Mouse (Mus musculus) MEL (cell line): ENCODE data around the gene Umad1. TPM values are rescaled to one million over a fixed set of nuclear protein-coding genes. Genes with fewer than 3 reads are reported as not detected.
A peak's percentile ranks its signal among the peaks of the same experiment; 100 is the strongest.

Experiments
- DNase-seq: peaks from one replicate; pipeline ENCODE4 v3.0.0; 2011; ENCODE audit warnings: low read depth, low spot score
- H3K27ac ChIP-seq: 2 replicates; pipeline ENCODE4 v1.5.1; 2012; ENCODE audit warnings: low read depth, mild to moderate bottlenecking, control low read depth, low read length, moderate library complexity; ENCODE audit not compliant: control insufficient read depth
- H3K27me3 ChIP-seq, 2 experiments: fragments of 150-350 bp in 1 of 2; sonication (generic) in 1 of 2; 2 replicates each; pipeline ENCODE4 v1.6.1; 2012; ENCODE audit warnings: low read length in 2 of 2, mild to moderate bottlenecking in 2 of 2, improper control_type of control experiment in 1 of 2, moderate library complexity in 1 of 2; ENCODE audit not compliant: insufficient read depth in 2 of 2, control insufficient read depth in 1 of 2
- H3K36me3 ChIP-seq, 2 experiments: 2 replicates each; pipeline ENCODE4 v1.6.1; 2012 to 2014; ENCODE audit warnings: low read length in 2 of 2, improper control_type of control experiment in 1 of 2, inconsistent platforms in 1 of 2, mild to moderate bottlenecking in 1 of 2; ENCODE audit not compliant: insufficient read depth in 2 of 2, control insufficient read depth in 1 of 2
- H3K4me1 ChIP-seq, 2 experiments: fragments of 150-350 bp in 1 of 2; sonication (generic) in 1 of 2; 2 replicates each; pipeline ENCODE4 v1.6.1; 2012; ENCODE audit warnings: low read length in 2 of 2, improper control_type of control experiment in 1 of 2, mild to moderate bottlenecking in 1 of 2; ENCODE audit not compliant: insufficient read depth in 2 of 2, control insufficient read depth in 1 of 2
- H3K4me3 ChIP-seq, 2 experiments: fragments of 150-350 bp in 1 of 2; sonication (generic) in 1 of 2; 2 replicates each; pipeline ENCODE4 v1.5.1; 2012; ENCODE audit warnings: low read depth in 2 of 2, low read length in 2 of 2, mild to moderate bottlenecking in 2 of 2, moderate library complexity in 2 of 2, control low read depth in 1 of 2, improper control_type of control experiment in 1 of 2; ENCODE audit not compliant: control insufficient read depth in 1 of 2, insufficient read depth in 1 of 2
- H3K79me2 ChIP-seq: 2 replicates; pipeline ENCODE4 v1.6.1; 2012; ENCODE audit warnings: mild to moderate bottlenecking, low read length, moderate library complexity; ENCODE audit not compliant: control insufficient read depth, poor library complexity, insufficient read depth
- H3K9ac ChIP-seq: 2 replicates; pipeline ENCODE4 v1.6.1; 2012; ENCODE audit warnings: low read depth, mild to moderate bottlenecking, control low read depth, low read length, moderate library complexity; ENCODE audit not compliant: control insufficient read depth, poor library complexity, severe bottlenecking
- H3K9me3 ChIP-seq: fragments of 150-350 bp; sonication (generic); replicated peaks from 2 replicates; pipeline ENCODE4 v1.6.1; 2012; ENCODE audit warnings: mild to moderate bottlenecking, low read length, improper control_type of control experiment, moderate library complexity; ENCODE audit not compliant: insufficient read depth
- BHLHE40 ChIP-seq: IDR thresholded peaks from 2 replicates; pipeline ENCODE4 v1.6.1; 2012; ENCODE audit warnings: low read depth, mild to moderate bottlenecking, inconsistent platforms, low read length, improper control_type of control experiment, borderline replicate concordance
- CHD1 ChIP-seq: IDR thresholded peaks from 2 replicates; pipeline ENCODE4 v1.6.1; 2012; ENCODE audit warnings: low read depth, mild to moderate bottlenecking, inconsistent platforms, low read length, improper control_type of control experiment
- CHD2 ChIP-seq: IDR thresholded peaks from 2 replicates; pipeline ENCODE4 v1.6.1; 2011; ENCODE audit warnings: low read length, improper control_type of control experiment
- E2F4 ChIP-seq: IDR thresholded peaks from 2 replicates; pipeline ENCODE4 v1.6.1; 2011; ENCODE audit warnings: low read depth, low read length, improper control_type of control experiment, borderline replicate concordance
- ELF1 ChIP-seq: IDR thresholded peaks from 2 replicates; pipeline ENCODE4 v1.6.1; 2014; ENCODE audit warnings: low read depth, mild to moderate bottlenecking, inconsistent platforms, low read length, improper control_type of control experiment, moderate library complexity
- EP300 ChIP-seq, 2 experiments: IDR thresholded peaks; 2 replicates each; pipeline ENCODE4 v1.6.1; 2011; ENCODE audit warnings: improper control_type of control experiment in 2 of 2, low read length in 2 of 2, low read depth in 1 of 2, mild to moderate bottlenecking in 1 of 2
- GABPA ChIP-seq: IDR thresholded peaks from 2 replicates; pipeline ENCODE4 v1.6.1; 2012; ENCODE audit warnings: low read depth, mild to moderate bottlenecking, inconsistent platforms, low read length, improper control_type of control experiment, moderate library complexity
- GATA1 ChIP-seq: IDR thresholded peaks from 2 replicates; pipeline ENCODE4 v1.6.1; 2011; ENCODE audit warnings: low read depth, low read length, improper control_type of control experiment
- KAT2A ChIP-seq: conservative IDR thresholded peaks from 2 replicates; pipeline ENCODE4 v1.6.1; 2012; ENCODE audit warnings: low read depth, low read length, improper control_type of control experiment, inconsistent platforms
- MAFK ChIP-seq: IDR thresholded peaks from 2 replicates; pipeline ENCODE4 v1.6.1; 2011; ENCODE audit warnings: low read depth, mild to moderate bottlenecking, low read length, improper control_type of control experiment, borderline replicate concordance
- MAX ChIP-seq: IDR thresholded peaks from 2 replicates; pipeline ENCODE4 v1.6.1; 2011; ENCODE audit warnings: low read length, improper control_type of control experiment
- MAZ ChIP-seq: IDR thresholded peaks from 2 replicates; pipeline ENCODE4 v1.6.1; 2012; ENCODE audit warnings: low read depth, mild to moderate bottlenecking, inconsistent platforms, low read length, improper control_type of control experiment
- MXI1 ChIP-seq: IDR thresholded peaks from 2 replicates; pipeline ENCODE4 v1.6.1; 2011; ENCODE audit warnings: mild to moderate bottlenecking, low read depth, low read length, improper control_type of control experiment
- MYC ChIP-seq: IDR thresholded peaks from 2 replicates; pipeline ENCODE4 v1.6.1; 2011; ENCODE audit warnings: low read depth, mild to moderate bottlenecking, low read length, improper control_type of control experiment, moderate library complexity
- NELFE ChIP-seq: IDR thresholded peaks from 2 replicates; pipeline ENCODE4 v1.6.1; 2011; ENCODE audit warnings: low read depth, low read length, improper control_type of control experiment
- NRF1 ChIP-seq: IDR thresholded peaks from 2 replicates; pipeline ENCODE4 v1.6.1; 2014; ENCODE audit warnings: low read depth, mild to moderate bottlenecking, inconsistent platforms, low read length, improper control_type of control experiment, moderate library complexity; ENCODE audit not compliant: poor library complexity, insufficient read depth, severe bottlenecking
- POLR2AphosphoS2 ChIP-seq: IDR thresholded peaks from 2 replicates; pipeline ENCODE4 v1.6.1; 2011; ENCODE audit warnings: low read length, improper control_type of control experiment
- POLR2AphosphoS5 ChIP-seq: IDR thresholded peaks from 2 replicates; pipeline ENCODE4 v1.6.1; 2012; ENCODE audit warnings: low read depth, borderline replicate concordance, mild to moderate bottlenecking, inconsistent platforms, low read length, moderate library complexity, mixed read lengths
- SIN3A ChIP-seq: IDR thresholded peaks from 2 replicates; pipeline ENCODE4 v1.6.1; 2012; ENCODE audit warnings: low read length, improper control_type of control experiment, inconsistent platforms
- SMC3 ChIP-seq: IDR thresholded peaks from 2 replicates; pipeline ENCODE4 v1.6.1; 2011; ENCODE audit warnings: low read depth, low read length, improper control_type of control experiment
- TAL1 ChIP-seq: IDR thresholded peaks from 2 replicates; pipeline ENCODE4 v1.6.1; 2012; ENCODE audit warnings: mild to moderate bottlenecking, inconsistent platforms, low read length, moderate library complexity, mixed read lengths
- TCF12 ChIP-seq: IDR thresholded peaks from 2 replicates; pipeline ENCODE4 v1.6.1; 2014; ENCODE audit warnings: low read depth, mild to moderate bottlenecking, inconsistent platforms, low read length, improper control_type of control experiment, moderate library complexity
- UBTF ChIP-seq: IDR thresholded peaks from 2 replicates; pipeline ENCODE4 v1.6.1; 2012; ENCODE audit warnings: low read depth, mild to moderate bottlenecking, inconsistent platforms, low read length, improper control_type of control experiment, moderate library complexity, borderline replicate concordance; ENCODE audit not compliant: insufficient read depth
- USF2 ChIP-seq, 2 experiments: IDR thresholded peaks; 2 replicates each; pipeline ENCODE4 v1.6.1; 2011 to 2012; ENCODE audit warnings: improper control_type of control experiment in 2 of 2, low read length in 2 of 2, borderline replicate concordance in 1 of 2, inconsistent platforms in 1 of 2, low read depth in 1 of 2, mild to moderate bottlenecking in 1 of 2; ENCODE audit not compliant: insufficient read depth in 1 of 2
- ZKSCAN1 ChIP-seq: IDR thresholded peaks from 2 replicates; pipeline ENCODE4 v1.6.1; 2012; ENCODE audit warnings: low read depth, mild to moderate bottlenecking, inconsistent platforms, low read length, improper control_type of control experiment, moderate library complexity
- ZMIZ1 ChIP-seq: IDR thresholded peaks from 2 replicates; pipeline ENCODE4 v1.6.1; 2012; ENCODE audit warnings: low read depth, mild to moderate bottlenecking, inconsistent platforms, low read length, improper control_type of control experiment, moderate library complexity
- ZNF384 ChIP-seq: IDR thresholded peaks from 2 replicates; pipeline ENCODE4 v1.6.1; 2012; ENCODE audit warnings: low read depth, mild to moderate bottlenecking, inconsistent platforms, low read length, improper control_type of control experiment
- polyA plus RNA-seq, 2 experiments: library from polyadenylated mRNA; stranded (reverse) in 1 of 2; unstranded in 1 of 2; fragments of >175 nt in 1 of 2; fragments of >200 nt in 1 of 2; gene quantifications; 2 replicates each; pipeline versions ENCODE4 v1.2.1 to v1.2.4; 2012; ENCODE audit warnings: low replicate concordance in 2 of 2, low read depth in 1 of 2; ENCODE audit not compliant: insufficient read length in 2 of 2, insufficient read depth in 1 of 2, missing spikeins in 1 of 2
- total RNA-seq: library from RNA; depleted of rRNA; stranded (reverse); fragments of 300-350 nt; gene quantifications from 2 replicates; pipeline ENCODE4 v1.2.3, GENCODE M21; 2012

Umad1 gene
- total and polyA plus RNA-seq, 3 experiments, result 5.3 to 9.7 TPM; not detected in 1

DNA sequence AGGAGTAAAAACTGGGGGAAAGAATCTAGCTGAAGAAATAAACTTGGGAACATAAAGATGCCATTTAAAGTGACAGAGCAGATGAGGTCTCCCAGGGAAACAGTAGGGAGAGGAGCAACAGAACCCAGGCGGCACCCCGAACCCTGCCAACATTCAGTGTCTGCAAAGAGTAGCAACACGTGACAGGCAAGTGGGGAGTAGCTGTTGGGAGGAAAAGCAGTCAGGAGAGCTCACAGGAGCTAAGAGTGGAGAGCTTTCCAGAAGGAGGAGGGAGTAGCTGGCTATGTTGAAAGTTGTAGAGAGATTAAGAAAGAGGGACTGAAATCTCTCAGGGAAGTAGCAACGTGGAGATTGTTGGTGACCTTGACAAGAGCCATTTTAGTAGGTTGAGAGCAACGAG lies 214.4 kb downstream of the Umad1 start:
- H3K9me3 ChIP-seq, result no peaks in the 10 kb centered on the region
- H3K4me1 ChIP-seq, result peaks cover 5 to 10% of the 10 kb centered on the region in 2 experiments; a peak in 3 of 4 replicates
- H3K36me3 ChIP-seq, result peaks cover 0 to 2% of the 10 kb centered on the region in 2 experiments; a peak in 2 of 4 replicates
- DNase-seq, result no peak
- no peaks in the 10 kb centered on the region for H3K79me2 ChIP-seq
- no peak for TF ChIP-seq NELFE
- no peak for TF ChIP-seq ELF1
- TF ChIP-seq ZMIZ1, result no peak
- TF ChIP-seq POLR2AphosphoS5, result no peak
- TF ChIP-seq ZNF384, result no peak
- no peak for TF ChIP-seq SMC3
- TF ChIP-seq CHD2, result no peak
- no peak for TF ChIP-seq EP300 (IDR thresholded peaks at IDR 0.05; ENCODE audit: low read depth in 1 of 2, low read length in 2 of 2)
- TF ChIP-seq E2F4, result no peak
- TF ChIP-seq UBTF, result no peak
- no peak for TF ChIP-seq MAFK
- TF ChIP-seq USF2 (IDR thresholded peaks at IDR 0.05; ENCODE audit: borderline replicate concordance in 1 of 2, insufficient read depth in 1 of 2, low read depth in 1 of 2, low read length in 2 of 2), result no peak
- no peak for TF ChIP-seq GATA1
- TF ChIP-seq CHD1, result no peak
- no peak overlapping the region for H3K9ac ChIP-seq
- H3K4me3 ChIP-seq, result no peak overlapping the region
- no peak overlapping the region for H3K27ac ChIP-seq
- no peaks in the 10 kb centered on the region for H3K27me3 ChIP-seq

DNA sequence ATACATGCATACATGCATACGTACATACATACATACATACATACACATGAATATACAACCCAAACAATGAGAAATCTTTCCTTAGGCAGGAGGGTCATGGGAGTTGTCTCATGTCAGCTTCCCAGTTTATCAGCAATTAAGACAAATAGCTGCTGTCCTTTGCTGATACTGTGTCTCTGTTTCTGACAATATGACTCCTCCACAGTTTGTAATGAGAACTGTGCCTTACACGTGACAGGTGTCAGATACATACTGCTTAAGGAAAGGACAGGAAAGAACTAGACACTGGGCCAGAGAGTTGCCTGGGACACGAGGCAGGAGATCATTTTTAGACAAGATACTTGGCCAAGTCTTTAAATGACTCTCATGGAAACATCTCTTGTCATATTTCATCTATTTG lies 215.2 kb downstream of the Umad1 start:
- TF ChIP-seq CHD1, result no peak
- TF ChIP-seq ZKSCAN1, result no peak
- TF ChIP-seq MAZ, result no peak
- TF ChIP-seq GABPA, result no peak
- no peak for TF ChIP-seq MYC
- no peak for TF ChIP-seq NRF1
- no peak for TF ChIP-seq KAT2A
- no peak for TF ChIP-seq MAFK
- no peak for TF ChIP-seq TCF12
- TF ChIP-seq EP300 (IDR thresholded peaks at IDR 0.05; ENCODE audit: low read depth in 1 of 2, low read length in 2 of 2), result 0 out of 4 replicates have a peak, but pooled peaks of 1 of the 2 experiments have one; percentile 20
- TF ChIP-seq POLR2AphosphoS5, result no peak
- TF ChIP-seq MXI1, result peak; percentile 21; the same call in 1 of the 2 replicates
- TF ChIP-seq SIN3A, result no peak
- no peak for TF ChIP-seq ELF1
- TF ChIP-seq MAX, result no peak
- peak; percentile 15; the same call in 1 of the 2 replicates for TF ChIP-seq BHLHE40
- no peak for TF ChIP-seq POLR2AphosphoS2
- TF ChIP-seq TAL1, result no peak
- H3K9me3 ChIP-seq, result no peaks in the 10 kb centered on the region
- peaks cover 0 to 2% of the 10 kb centered on the region in 2 experiments; a peak in 2 of 4 replicates for H3K36me3 ChIP-seq
- H3K4me1 ChIP-seq, result peaks cover 5 to 10% of the 10 kb centered on the region in 2 experiments; a peak in 3 of 4 replicates
- H3K27me3 ChIP-seq, result no peaks in the 10 kb centered on the region
- H3K9ac ChIP-seq, result no peak overlapping the region
- no peak for DNase-seq
- H3K4me3 ChIP-seq, result no peak overlapping the region
- H3K79me2 ChIP-seq, result no peaks in the 10 kb centered on the region
- H3K27ac ChIP-seq, result no peak overlapping the region
